Mouse (Mus musculus) cerebellum, postnatal 10 days (tissue): ENCODE results near the gene Hist1h2bg.
"Not testable (repeated sequence)": the region's sequence is repeated elsewhere in the genome, so short reads cannot be mapped to it uniquely, and the experiment has no call there.

ENCODE experiments used
- DNase-seq, 2 experiments: peaks; one replicate each; pipeline ENCODE4 v3.0.0; 2021; ENCODE audit warnings: mixed read lengths in 2 of 2

The Hist1h2bg gene

GRCm38 (mm10) chr13:23562699-23563462, 8.3 kb upstream of the Hist1h2bg start:
- peak; percentile 43 to 69 for DNase-seq

- DNase-seq = no peak
These were observed 6.7 kb upstream of the Hist1h2bg start for GRCm38 (mm10) chr13:23564482-23564881.

GRCm38 (mm10) chr13:23570261-23571021, 755 bp upstream of the Hist1h2bg start:
- not testable (repeated sequence) for DNase-seq

- DNase-seq = not testable (repeated sequence)
These were observed 465 bp downstream of the Hist1h2bg start for GRCm38 (mm10) chr13:23571504-23572217.

GRCm38 (mm10) chr13:23572218-23573033, 1.2 kb downstream of the Hist1h2bg start:
- no peak for DNase-seq

GRCm38 (mm10) chr13:23573034-23573897, 2.1 kb downstream of the Hist1h2bg start:
- DNase-seq = not testable (repeated sequence)

GRCm38 (mm10) chr13:23573898-23574524, 2.8 kb downstream of the Hist1h2bg start, which contains the start of the genes Hist1h2bf and Hist1h2ad:
Hist1h2bf (minus strand) TSS chr13:23574196.
Hist1h2ad (plus strand) TSS chr13:23574381.
- DNase-seq = peak; percentile 92 to 93

- not testable (repeated sequence) for DNase-seq
These were observed 3.5 kb downstream of the Hist1h2bg start for GRCm38 (mm10) chr13:23574546-23575170.

- DNase-seq = peak; percentile 61 to 71
These were observed 4.2 kb downstream of the Hist1h2bg start, which contains the start of gene Hist1h3d for GRCm38 (mm10) chr13:23575271-23575851. Hist1h3d (plus strand) TSS chr13:23575763.

GRCm38 (mm10) chr13:23575864-23576313, 4.7 kb downstream of the Hist1h2bg start:
- DNase-seq = not testable (repeated sequence)

- DNase-seq = no peak
These were observed 5.2 kb downstream of the Hist1h2bg start for GRCm38 (mm10) chr13:23576351-23576881.

GRCm38 (mm10) chr13:23576906-23577639, 5.9 kb downstream of the Hist1h2bg start:
- DNase-seq = no peak

GRCm38 (mm10) chr13:23577835-23578234, 6.6 kb downstream of the Hist1h2bg start:
- no peak for DNase-seq

GRCm38 (mm10) chr13:23581408-23582218, 10.4 kb downstream of the Hist1h2bg start, which contains the start of gene Hist1h4d:
Hist1h4d (plus strand) TSS chr13:23581598.
- peak; percentile 98 to 99 for DNase-seq

GRCm38 (mm10) chr13:23582219-23583056, 11.2 kb downstream of the Hist1h2bg start:
- no peak for DNase-seq

GRCm38 (mm10) chr13:23583387-23584068, 12.3 kb downstream of the Hist1h2bg start:
- no peak for DNase-seq
